Mouse (Mus musculus) CH12.LX (cell line): ENCODE data around the gene Med24.

Experiments
- CTCF ChIP-seq, 2 experiments: IDR thresholded peaks in 1 of 2; conservative IDR thresholded peaks in 1 of 2; 2 replicates each; pipeline ENCODE4 v1.5.1; 2011 to 2012; ENCODE audit warnings: low read depth in 2 of 2, low read length in 2 of 2, improper control_type of control experiment in 1 of 2, inconsistent platforms in 1 of 2, mild to moderate bottlenecking in 1 of 2, moderate library complexity in 1 of 2
- E2F4 ChIP-seq: IDR thresholded peaks from 2 replicates; pipeline ENCODE4 v1.6.1; 2011; ENCODE audit warnings: low read depth, low read length, improper control_type of control experiment; ENCODE audit not compliant: insufficient replicate concordance
- EP300 ChIP-seq: IDR thresholded peaks from 2 replicates; pipeline ENCODE4 v1.6.1; 2011; ENCODE audit warnings: low read length, improper control_type of control experiment
- JUN ChIP-seq: IDR thresholded peaks from 2 replicates; pipeline ENCODE4 v1.6.1; 2011; ENCODE audit warnings: low read depth, mild to moderate bottlenecking, low read length, improper control_type of control experiment, moderate library complexity; ENCODE audit not compliant: insufficient read depth
- NRF1 ChIP-seq: IDR thresholded peaks from 2 replicates; pipeline ENCODE4 v1.6.1; 2014; ENCODE audit warnings: low read depth, mild to moderate bottlenecking, inconsistent platforms, low read length, improper control_type of control experiment, moderate library complexity
- POLR2A ChIP-seq: IDR thresholded peaks from 2 replicates; pipeline ENCODE4 v1.6.1; 2011; ENCODE audit warnings: low read depth, mild to moderate bottlenecking, improper control_type of control experiment, low read length
- SIN3A ChIP-seq: IDR thresholded peaks from 2 replicates; pipeline ENCODE4 v1.6.1; 2012; ENCODE audit warnings: low read length, improper control_type of control experiment, inconsistent platforms
- SMC3 ChIP-seq: IDR thresholded peaks from 2 replicates; pipeline ENCODE4 v1.6.1; 2011; ENCODE audit warnings: low read depth, low read length, improper control_type of control experiment
- ZMIZ1 ChIP-seq: IDR thresholded peaks from 2 replicates; pipeline ENCODE4 v1.6.1; 2012; ENCODE audit warnings: low read depth, mild to moderate bottlenecking, inconsistent platforms, low read length, improper control_type of control experiment

- TF ChIP-seq ZMIZ1: no peak
- TF ChIP-seq CTCF (conservative IDR thresholded peaks at IDR 0.05 in 1 of 2, IDR thresholded peaks at IDR 0.05 in 1 of 2; ENCODE audit: low read depth in 2 of 2, low read length in 2 of 2): no peak
- TF ChIP-seq POLR2A: no peak
- TF ChIP-seq EP300: no peak
- TF ChIP-seq SIN3A: no peak
- TF ChIP-seq SMC3: no peak
- no peak for TF ChIP-seq JUN
- no peak for TF ChIP-seq NRF1
- no peak for TF ChIP-seq E2F4
Observed at GRCm38 (mm10) chr11:98664091-98664490, 65.1 kb downstream of the Med24 start, which contains the start of gene Gsdma.
